Mouse (Mus musculus): ENCODE results near the gene Mup4. TPM values are rescaled to one million over a fixed set of nuclear protein-coding genes. Genes with fewer than 3 reads are reported as not detected.

Gene Mup4
- polyA plus RNA-seq, 1 experiment from 2014 or later: not detected

- H3K4me1 ChIP-seq: no peaks in the 10 kb centered on the region
- 53% methylated on average over 10 of the region's 10 CpGs for WGBS
- H3K27ac ChIP-seq: no peak overlapping the region
- no peak overlapping the region for H3K9ac ChIP-seq
- H3K4me2 ChIP-seq: no peak overlapping the region
- H3K27me3 ChIP-seq: no peaks in the 10 kb centered on the region
- no peak for ATAC-seq
- no peaks in the 10 kb centered on the region for H3K9me3 ChIP-seq (replicated peaks)
- H3K36me3 ChIP-seq (ENCODE audit: poor library complexity, severe bottlenecking): no peaks in the 10 kb centered on the region
- H3K4me3 ChIP-seq: no peak overlapping the region
Observed at GRCm38 (mm10) chr4:59907657-59908230, 52.8 kb downstream of the Mup4 start.

GRCm38 (mm10) chr4:59907092-59907491 is 53.4 kb downstream of the Mup4 start:
- Histone ChIP-seq H3K36me3 (ENCODE audit: poor library complexity, severe bottlenecking) (no peaks in the 10 kb centered on the region), H3K9me3 (replicated peaks) (no peaks in the 10 kb centered on the region), H3K9ac (no peak overlapping the region), H3K4me1 (no peaks in the 10 kb centered on the region), H3K4me2 (no peak overlapping the region), H3K27ac (no peak overlapping the region), H3K4me3 (no peak overlapping the region), H3K27me3 (no peaks in the 10 kb centered on the region)
- no peak for ATAC-seq
- WGBS: 89% methylated on average over 6 of the region's 6 CpGs

Other genes with a start within 250 kb of the Mup4 start
- gene Inip, start 159.1 kb downstream of the Mup4 start, polyA plus RNA-seq (2015; fragmentation: Nextera tagmentation; extraction: Ambion mirVana): 96.1 and 96.8 TPM in 2 replicates
- 8.8 and 9.4 TPM in 2 replicates for gene Snx30, start 154.9 kb downstream of the Mup4 start, polyA plus RNA-seq (2015; fragmentation: Nextera tagmentation; extraction: Ambion mirVana)
- gene Slc46a2, start 45.7 kb downstream of the Mup4 start, polyA plus RNA-seq (2015; fragmentation: Nextera tagmentation; extraction: Ambion mirVana): not detected in 2 replicates
- gene Mup6, start 3.6 kb upstream of the Mup4 start, polyA plus RNA-seq (2015; fragmentation: Nextera tagmentation; extraction: Ambion mirVana): not detected in 2 replicates
- not detected in 2 replicates for gene Mup7, start 109.8 kb upstream of the Mup4 start, polyA plus RNA-seq (2015; fragmentation: Nextera tagmentation; extraction: Ambion mirVana)
- gene Mup2, start 193.6 kb upstream of the Mup4 start, polyA plus RNA-seq (2015; fragmentation: Nextera tagmentation; extraction: Ambion mirVana): not detected in 2 replicates

Measured in forebrain, embryonic 13.5 days (tissue).